Mouse (Mus musculus): ENCODE results near the gene Zfyve27. TPM values are rescaled to one million over a fixed set of nuclear protein-coding genes. Genes with fewer than 3 reads are reported as not detected.

Zfyve27 gene
- polyA plus RNA-seq, 1 experiment: 61.8 TPM

- no peak for DNase-seq (ENCODE audit: low read depth)
Measured at GRCm38 (mm10) chr19:42237602-42238340, 74.0 kb downstream of the Zfyve27 start.

GRCm38 (mm10) chr19:42238341-42238715 lies 74.6 kb downstream of the Zfyve27 start:
- DNase-seq (ENCODE audit: low read depth): no peak

GRCm38 (mm10) chr19:42240881-42241280 lies 77.1 kb downstream of the Zfyve27 start:
- no peak for DNase-seq (ENCODE audit: low read depth)

- no peak for DNase-seq (ENCODE audit: low read depth)
Measured at GRCm38 (mm10) chr19:42243401-42243800, 79.7 kb downstream of the Zfyve27 start.

Other genes with a start within 250 kb of the Zfyve27 start
- gene Exosc1, start 230.5 kb upstream of the Zfyve27 start, polyA plus RNA-seq (2012; rRNA removed): 14.6 and 15.7 TPM in 2 replicates
- 76.1 and 85.0 TPM in 2 replicates for gene Zdhhc16, start 230.5 kb upstream of the Zfyve27 start, polyA plus RNA-seq (2012; rRNA removed)
- 51.4 and 73.4 TPM in 2 replicates for gene Mms19, start 182.8 kb upstream of the Zfyve27 start, polyA plus RNA-seq (2012; rRNA removed)
- gene Ubtd1, start 182.2 kb upstream of the Zfyve27 start, polyA plus RNA-seq (2012; rRNA removed): 30.5 and 40.2 TPM in 2 replicates
- 0.16 TPM in 1 of 2 replicates, not detected in the other for gene Ankrd2, start 128.0 kb upstream of the Zfyve27 start, polyA plus RNA-seq (2012; rRNA removed)
- gene Hoga1, start 118.3 kb upstream of the Zfyve27 start, polyA plus RNA-seq (2012; rRNA removed): 13.7 and 14.3 TPM in 2 replicates
- gene 4933411K16Rik, start 111.7 kb upstream of the Zfyve27 start, polyA plus RNA-seq (2012; rRNA removed): 14.3 and 20.8 TPM in 2 replicates
- gene Morn4, start 77.6 kb upstream of the Zfyve27 start, polyA plus RNA-seq (2012; rRNA removed): 20.2 and 22.4 TPM in 2 replicates
- gene Pi4k2a, start 73.5 kb upstream of the Zfyve27 start, polyA plus RNA-seq (2012; rRNA removed): 33.5 and 40.1 TPM in 2 replicates
- 27.9 and 30.4 TPM in 2 replicates for gene Avpi1, start 34.9 kb upstream of the Zfyve27 start, polyA plus RNA-seq (2012; rRNA removed)
- gene Marveld1, start 16.6 kb upstream of the Zfyve27 start, polyA plus RNA-seq (2012; rRNA removed): 58.9 and 67.2 TPM in 2 replicates
- gene Sfrp5, start 38.3 kb downstream of the Zfyve27 start, polyA plus RNA-seq (2012; rRNA removed): 10.8 and 92.7 TPM in 2 replicates
- 0.46 and 2.1 TPM in 2 replicates for gene Golga7b, start 83.6 kb downstream of the Zfyve27 start, polyA plus RNA-seq (2012; rRNA removed)

All from gonadal fat pad, adult 2 months (tissue).